Comparison of ENCODE assay signal across 16 mouse cellular contexts in genomic region chr2:90674555-90674954, GRCm38 (mm10). TPM values are rescaled to one million over a fixed set of nuclear protein-coding genes. Genes with fewer than 3 reads are reported as not detected.
DNase-seq lines count a peak whose midpoint lies in the region; ATAC-seq and TF ChIP-seq lines count a peak whose summit lies in the region.
"Had no signal": no experiment of that assay in that cellular context is flagged by ENCODE, and none has a peak within 500 bp of the region (broad histone marks: within the 10 kb centered on the region; RNA-seq: fewer than 3 reads in every experiment).

No protein-coding gene starts in this region.

- H3K4me3 ChIP-seq in hindbrain, postnatal 0 days (ENCODE audit: low read length): no peak overlapping the region
- no peak overlapping the region for H3K4me3 ChIP-seq in hindbrain, embryonic 11.5 days (ENCODE audit: low read depth, low read length)
- no peak overlapping the region for H3K4me3 ChIP-seq in lung, embryonic 14.5 days (ENCODE audit: low read depth, low read length)
- H3K4me3 ChIP-seq: forebrain, embryonic 12.5 days; heart, embryonic 13.5 days; hindbrain, embryonic 12.5 days; midbrain, embryonic 15.5 days had no signal

- DNase-seq in hindbrain, postnatal 0 days (ENCODE audit: low spot score): peak; percentile 14
- no peak for DNase-seq in hindbrain, embryonic 11.5 days (ENCODE audit: low spot score)
- peak; percentile 13 for DNase-seq in lung, embryonic 14.5 days
- DNase-seq in lung, postnatal 4 days: no peak
- DNase-seq in ES-CJ7 (ENCODE audit: low read depth, low spot score): peak; percentile 65
- DNase-seq in splenic B cell, adult 2 months (ENCODE audit: low read depth, low spot score): peak; percentile 50
- DNase-seq in cerebellum, adult 8-10 months: no peak
- DNase-seq: adrenal gland, adult 8-10 months; gastrocnemius, postnatal 10 days; kidney, adult 9 months; retina, postnatal 1 day; thymus, adult 18-20 months had no signal

- H3K27ac ChIP-seq in hindbrain, postnatal 0 days: no peak overlapping the region
- H3K27ac ChIP-seq in hindbrain, embryonic 11.5 days (ENCODE audit: low read depth, low read length): no peak overlapping the region
- H3K27ac ChIP-seq in lung, embryonic 14.5 days (ENCODE audit: low read depth): no peak overlapping the region
- H3K27ac ChIP-seq: forebrain, embryonic 12.5 days; heart, embryonic 13.5 days; hindbrain, embryonic 12.5 days; midbrain, embryonic 15.5 days had no signal

- ATAC-seq in hindbrain, postnatal 0 days: no peak
- ATAC-seq in hindbrain, embryonic 11.5 days (ENCODE audit: low FRiP score): no peak
- no peak for ATAC-seq in lung, embryonic 14.5 days (ENCODE audit: insufficient read depth)
- ATAC-seq: midbrain, embryonic 15.5 days had no signal

- H3K27me3 ChIP-seq in hindbrain, postnatal 0 days (ENCODE audit: insufficient read depth, low read length): no peaks in the 10 kb centered on the region
- no peaks in the 10 kb centered on the region for H3K27me3 ChIP-seq in hindbrain, embryonic 11.5 days (ENCODE audit: control insufficient read depth, insufficient read depth, low read length)
- no peaks in the 10 kb centered on the region for H3K27me3 ChIP-seq in lung, embryonic 14.5 days (ENCODE audit: insufficient read depth, low read length)
- H3K27me3 ChIP-seq in splenic B cell, adult 2 months (ENCODE audit: control insufficient read depth, insufficient read depth, low read length, poor library complexity, severe bottlenecking): no peaks in the 10 kb centered on the region; the same call in 1 of the 2 replicates
- H3K27me3 ChIP-seq: forebrain, embryonic 12.5 days; heart, embryonic 13.5 days; hindbrain, embryonic 12.5 days; midbrain, embryonic 15.5 days had no signal

- no peak overlapping the region for H3K9ac ChIP-seq in hindbrain, postnatal 0 days (replicated peaks; ENCODE audit: low read length)
- no peak overlapping the region for H3K9ac ChIP-seq in hindbrain, embryonic 11.5 days (ENCODE audit: low read depth, low read length)
- H3K9ac ChIP-seq in lung, embryonic 14.5 days: no peak overlapping the region
- H3K9ac ChIP-seq: forebrain, embryonic 12.5 days; heart, embryonic 13.5 days; hindbrain, embryonic 12.5 days; midbrain, embryonic 15.5 days had no signal

- 94% methylated on average over 2 of the region's 2 CpGs for WGBS in hindbrain, postnatal 0 days
- WGBS in hindbrain, embryonic 11.5 days: 88% methylated on average over 2 of the region's 2 CpGs
- WGBS in lung, embryonic 14.5 days: 95% methylated on average over 2 of the region's 2 CpGs

- H3K9me3 ChIP-seq in hindbrain, postnatal 0 days (ENCODE audit: low read length): no peaks in the 10 kb centered on the region
- no peaks in the 10 kb centered on the region for H3K9me3 ChIP-seq in hindbrain, embryonic 11.5 days (ENCODE audit: control insufficient read depth, low read length)
- H3K9me3 ChIP-seq in lung, embryonic 14.5 days (ENCODE audit: low read depth, low read length): peaks cover 2% of the 10 kb centered on the region; the same call in 1 of the 2 replicates
- H3K9me3 ChIP-seq: forebrain, embryonic 12.5 days; heart, embryonic 13.5 days had no signal

- no peak for TF ChIP-seq CTCF in hindbrain, postnatal 0 days (IDR thresholded peaks at IDR 0.05; ENCODE audit: low read depth)
- no peak; the same call in 1 of the 2 replicates for TF ChIP-seq CTCF in lung, embryonic 14.5 days (IDR thresholded peaks at IDR 0.05; ENCODE audit: low read depth)

- H3K36me3 ChIP-seq in hindbrain, postnatal 0 days (ENCODE audit: insufficient read depth, low read length): no peaks in the 10 kb centered on the region
- no peaks in the 10 kb centered on the region for H3K36me3 ChIP-seq in hindbrain, embryonic 11.5 days (ENCODE audit: control insufficient read depth, insufficient read depth, low read length)
- no peaks in the 10 kb centered on the region for H3K36me3 ChIP-seq in lung, embryonic 14.5 days (ENCODE audit: insufficient read depth)
- no peaks in the 10 kb centered on the region for H3K36me3 ChIP-seq in splenic B cell, adult 2 months (ENCODE audit: control insufficient read depth, insufficient read depth, low read length, poor library complexity, severe bottlenecking)
- H3K36me3 ChIP-seq: forebrain, embryonic 12.5 days; heart, embryonic 13.5 days; hindbrain, embryonic 12.5 days; midbrain, embryonic 15.5 days had no signal

- 0 out of 2 replicates have a peak, but pooled peaks cover 4% of the 10 kb centered on the region for H3K4me1 ChIP-seq in hindbrain, postnatal 0 days (ENCODE audit: insufficient read depth, low read length)
- H3K4me1 ChIP-seq in hindbrain, embryonic 11.5 days (replicated peaks; ENCODE audit: control insufficient read depth, insufficient read depth, low read length): no peaks in the 10 kb centered on the region
- H3K4me1 ChIP-seq in lung, embryonic 14.5 days (ENCODE audit: insufficient read depth): no peaks in the 10 kb centered on the region
- H3K4me1 ChIP-seq: hindbrain, embryonic 12.5 days had no signal

- no peak overlapping the region for H3K4me2 ChIP-seq in hindbrain, postnatal 0 days (ENCODE audit: low read depth, low read length)
- no peak overlapping the region for H3K4me2 ChIP-seq in hindbrain, embryonic 11.5 days (replicated peaks; ENCODE audit: low read depth, low read length)
- no peak overlapping the region for H3K4me2 ChIP-seq in lung, embryonic 14.5 days
- H3K4me2 ChIP-seq: forebrain, embryonic 12.5 days; heart, embryonic 13.5 days; hindbrain, embryonic 12.5 days; midbrain, embryonic 15.5 days had no signal

RNA-seq across cellular contexts. Expression of gene Nup160, which starts 2.5 kb away (rescaled TPM):
- total RNA-seq in hindbrain, postnatal 0 days (2014; rRNA removed): 13.5 and 14.3 TPM in 2 replicates
- 12.4 and 13.7 TPM in 2 replicates for polyA plus RNA-seq in hindbrain, postnatal 0 days (2015; fragmentation: Nextera tagmentation; extraction: Ambion mirVana)
- polyA plus RNA-seq in hindbrain, embryonic 11.5 days (2014; fragmentation: Nextera tagmentation; extraction: Ambion mirVana): 55.2 and 55.4 TPM in 2 replicates
- polyA plus RNA-seq in lung, embryonic 14.5 days (2014; fragmentation: Nextera tagmentation; extraction: Ambion mirVana): 59.6 and 63.9 TPM in 2 replicates

Comparison
In these comparisons a context has a peak if more than half of its experiments do, and no peak if none do; other contexts are left out.
1. DNase-seq: peak in hindbrain, postnatal 0 days (single experiment), lung, embryonic 14.5 days (single experiment), ES-CJ7 (single experiment) and splenic B cell, adult 2 months (single experiment); none in hindbrain, embryonic 11.5 days (single experiment), lung, postnatal 4 days (0 of 2) and cerebellum, adult 8-10 months (single experiment).